Mouse (Mus musculus) CD8-positive naive resting alpha-beta T cell, adult 57 days (primary cell): ENCODE data around the gene Dap3. TPM values are rescaled to one million over a fixed set of nuclear protein-coding genes. Genes with fewer than 3 reads are reported as not detected.

Experiments
- total RNA-seq: library from RNA; stranded (reverse); gene quantifications from one replicate; pipeline ENCODE4 v1.2.4, GENCODE M21; 2023

Dap3 gene
- 79.8 TPM for total RNA-seq

DNA sequence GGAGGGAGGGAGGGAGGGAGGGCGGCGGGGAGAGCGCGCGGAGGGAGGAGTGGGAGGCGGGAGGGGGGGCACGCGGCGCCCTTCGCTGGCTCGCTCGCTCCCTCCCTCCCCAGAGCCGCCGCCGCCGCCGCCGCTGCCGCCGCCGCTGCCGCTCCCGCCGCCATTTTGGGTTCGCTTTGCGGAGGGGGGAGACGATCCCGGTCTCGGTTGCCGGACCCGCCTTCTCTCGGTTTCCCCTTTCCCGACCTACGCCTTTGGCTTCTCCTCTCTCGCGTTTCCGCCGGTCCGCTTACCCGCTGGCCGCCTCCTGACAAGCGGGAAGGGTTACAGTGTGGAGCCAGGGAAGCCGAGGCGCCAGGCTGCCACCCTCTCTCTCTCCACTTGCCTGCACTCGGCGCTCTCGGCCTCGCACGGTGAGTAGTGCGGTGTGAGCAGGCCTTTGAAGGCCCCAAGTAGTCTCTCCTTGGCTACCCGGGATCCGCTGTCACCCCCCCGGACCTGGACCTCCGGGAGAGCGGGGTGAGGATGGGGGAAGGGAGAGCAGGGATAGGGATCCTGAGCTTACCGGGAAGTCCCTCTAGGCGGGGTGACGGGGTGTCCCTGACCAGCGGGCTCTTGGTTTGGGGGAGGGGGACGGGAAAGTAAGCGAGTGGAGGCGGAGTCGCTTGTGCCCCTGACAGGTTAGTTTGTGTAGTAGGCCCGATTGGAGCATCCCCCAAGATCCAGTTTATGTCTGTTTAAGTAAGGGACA, at the start of gene Dap3, which contains the start of gene Ash1l:
TSS of gene Dap3 (minus strand) at position 606 of the 751 bp plus-strand sequence.
TSS of gene Ash1l (plus strand) at position 47 of the 751 bp plus-strand sequence.

DNA sequence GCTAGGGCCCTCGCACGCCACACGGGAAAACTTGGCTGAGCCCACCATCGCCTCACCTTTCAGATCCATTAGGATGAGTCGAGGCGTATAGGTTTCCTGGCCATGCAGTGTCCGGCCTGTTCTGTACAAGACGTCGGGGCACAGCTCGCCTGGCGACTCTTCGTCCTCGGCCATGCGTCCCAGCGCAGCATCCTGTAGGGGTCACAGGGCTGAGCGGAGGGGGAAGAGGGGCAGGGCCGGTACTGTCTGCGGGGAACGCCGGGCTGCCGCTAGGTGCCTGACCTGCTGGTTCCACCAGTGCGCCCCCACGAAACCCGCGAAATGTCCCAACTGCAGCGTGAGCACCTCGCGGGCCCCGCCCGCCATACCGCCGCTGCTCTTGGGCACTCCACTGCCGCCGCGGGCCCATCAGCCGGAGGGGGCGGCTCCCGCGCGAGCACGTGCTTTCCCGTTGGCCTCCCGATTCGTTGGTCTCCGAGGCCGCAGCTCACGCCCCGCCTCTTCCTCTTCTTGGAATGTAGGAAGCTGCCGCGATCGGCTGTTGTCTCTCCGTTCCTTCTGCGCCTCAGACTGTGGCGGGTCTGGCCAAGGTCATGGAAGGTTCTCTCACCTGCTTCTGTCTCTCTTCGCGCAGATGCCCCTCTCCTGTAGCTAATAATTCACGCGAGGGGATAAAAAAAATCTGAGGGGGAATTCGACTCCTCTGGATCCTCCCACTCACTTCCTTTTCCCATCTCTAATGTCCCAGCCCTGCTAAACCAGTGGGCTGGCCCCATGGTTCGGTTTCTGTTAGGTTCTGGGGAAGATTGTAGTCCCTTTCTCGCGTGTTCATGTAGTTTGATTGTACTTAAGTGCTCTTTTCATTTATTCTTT, 37.2 kb downstream of the Dap3 start, which contains the start of gene Msto1:
TSS of gene Msto1 (minus strand) at position 489 of the 873 bp plus-strand sequence.

Other genes with a start within 250 kb of the Dap3 start
- gene Rit1, start 234.3 kb downstream of the Dap3 start, total RNA-seq, result 28.9 TPM
- gene Syt11, start 176.0 kb downstream of the Dap3 start, total RNA-seq, result 13.0 TPM
- 73.6 TPM for gene Gon4l, start 116.0 kb downstream of the Dap3 start, total RNA-seq
- gene Msto1, start 37.2 kb downstream of the Dap3 start, total RNA-seq, result 14.6 TPM
- 65.3 TPM for gene Ash1l, start 559 bp downstream of the Dap3 start, total RNA-seq
- 80.4 TPM for gene Rusc1, start 142.1 kb upstream of the Dap3 start, total RNA-seq
- not detected for gene Gm43738, start 149.9 kb upstream of the Dap3 start, total RNA-seq
- 24.2 TPM for gene Fdps, start 150.8 kb upstream of the Dap3 start, total RNA-seq
- gene Pklr, start 185.0 kb upstream of the Dap3 start, total RNA-seq, result not detected
- gene Hcn3, start 209.0 kb upstream of the Dap3 start, total RNA-seq, result 19.3 TPM
- 122 TPM for gene Clk2, start 213.6 kb upstream of the Dap3 start, total RNA-seq
- gene Scamp3, start 226.3 kb upstream of the Dap3 start, total RNA-seq, result 152 TPM
- gene Fam189b, start 232.0 kb upstream of the Dap3 start, total RNA-seq, result 176 TPM